Mouse (Mus musculus): Measurements from ENCODE around the gene Muc4. TPM values are rescaled to one million over a fixed set of nuclear protein-coding genes. Genes with fewer than 3 reads are reported as not detected.

The Muc4 gene
- polyA plus RNA-seq, 2 experiments: 0.04 TPM; not detected in 1

DNA sequence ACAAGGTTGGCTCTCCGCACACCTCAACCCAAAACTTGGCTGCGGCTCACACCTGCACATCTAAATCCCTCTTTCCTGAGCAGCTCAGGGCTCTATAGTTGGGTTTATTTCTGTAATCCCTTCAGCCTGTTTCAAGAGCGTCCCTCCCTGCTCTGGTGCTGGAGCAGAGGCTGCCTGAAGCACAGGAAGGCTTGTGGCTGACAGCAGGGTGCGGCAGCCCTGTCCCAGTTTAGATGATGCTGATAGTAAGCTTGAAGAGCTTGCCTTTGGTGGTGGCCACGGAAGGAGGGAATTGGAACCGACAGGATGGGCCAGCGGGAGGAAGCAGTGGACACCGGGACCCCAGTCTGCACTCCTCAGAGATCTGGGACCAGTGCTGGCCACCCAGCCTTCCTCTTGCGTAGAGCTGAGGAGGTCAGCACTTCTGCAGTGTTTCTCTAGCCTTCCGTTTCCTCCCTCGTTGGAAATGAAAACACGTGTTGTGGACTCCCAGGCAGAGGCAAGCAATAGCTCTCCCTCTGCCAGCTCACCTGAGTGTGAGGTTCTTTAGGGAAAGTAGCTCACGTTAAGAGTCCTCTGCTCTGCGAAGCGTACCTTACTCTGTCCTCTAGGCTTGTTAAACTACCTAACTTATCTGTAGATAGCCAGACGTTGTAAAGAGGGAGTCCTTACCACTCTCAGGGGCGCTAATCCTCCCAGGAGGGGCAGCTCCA is 28.4 kb upstream of the Muc4 start:
- DNase-seq (ENCODE audit: low spot score) (no peak), ATAC-seq (ENCODE audit: low FRiP score, low read depth) (no peak)

DNA sequence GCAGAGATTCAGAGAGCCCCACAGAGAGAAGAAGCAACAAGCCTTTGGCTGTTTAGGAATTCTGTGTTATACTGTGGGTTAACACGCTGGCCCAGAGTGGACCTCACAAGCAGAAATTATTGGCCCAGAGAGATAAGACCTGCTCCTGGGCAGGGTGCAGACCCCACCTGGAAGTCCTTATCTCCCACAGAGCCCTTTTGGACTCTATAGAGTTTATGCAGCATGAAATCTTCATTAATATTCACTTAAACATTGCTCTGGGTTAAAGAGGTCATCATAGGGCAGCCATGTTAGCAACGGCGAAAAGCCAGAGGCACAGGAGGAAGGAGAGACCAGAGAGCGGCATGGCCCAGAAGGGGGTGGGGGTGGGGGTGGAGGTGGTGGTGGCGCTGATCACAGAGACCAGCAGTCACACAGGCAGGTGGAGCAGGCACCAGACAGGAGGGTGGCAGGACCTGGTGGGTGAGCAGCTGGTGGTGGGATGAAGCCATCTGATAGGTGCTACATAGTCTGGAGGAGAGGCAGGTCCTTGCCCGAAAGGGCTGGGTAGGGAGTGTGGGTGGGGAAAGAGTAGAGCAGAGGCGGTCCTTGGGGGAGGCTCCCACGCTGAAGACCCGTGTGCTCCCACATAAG is 27.7 kb upstream of the Muc4 start:
- 42% methylated on average over 9 of the region's 9 CpGs for WGBS
- DNase-seq (ENCODE audit: low spot score) (no peak), ATAC-seq (ENCODE audit: low FRiP score, low read depth) (no peak)
- Histone ChIP-seq H3K27me3 (ENCODE audit: control insufficient read depth, insufficient read depth, low read length) (no peaks in the 10 kb centered on the region), H3K27ac (replicated peaks; ENCODE audit: low read depth, low read length) (no peak overlapping the region), H3K36me3 (ENCODE audit: control insufficient read depth, insufficient read depth, low read length) (no peaks in the 10 kb centered on the region), H3K9ac (ENCODE audit: low read depth, low read length, severe bottlenecking) (no peak overlapping the region), H3K4me1 (ENCODE audit: control insufficient read depth, insufficient read depth, low read length) (no peaks in the 10 kb centered on the region), H3K4me3 (replicated peaks; ENCODE audit: low read length) (no peak overlapping the region), H3K9me3 (ENCODE audit: control insufficient read depth, low read length) (no peaks in the 10 kb centered on the region), H3K4me2 (replicated peaks; ENCODE audit: low read depth, low read length, severe bottlenecking) (no peak overlapping the region)
- TF ChIP-seq POLR2A (IDR thresholded peaks at IDR 0.05; ENCODE audit: borderline replicate concordance, extremely low read depth, insufficient read depth, insufficient read length): no peak

More for the DNA sequence above, 28.4 kb upstream of the Muc4 start:
- Histone ChIP-seq H3K36me3 (ENCODE audit: control insufficient read depth, insufficient read depth, low read length) (no peaks in the 10 kb centered on the region), H3K9me3 (ENCODE audit: control insufficient read depth, low read length) (no peaks in the 10 kb centered on the region), H3K27me3 (ENCODE audit: control insufficient read depth, insufficient read depth, low read length) (no peaks in the 10 kb centered on the region), H3K27ac (replicated peaks; ENCODE audit: low read depth, low read length) (no peak overlapping the region), H3K4me2 (replicated peaks; ENCODE audit: low read depth, low read length, severe bottlenecking) (no peak overlapping the region), H3K9ac (ENCODE audit: low read depth, low read length, severe bottlenecking) (no peak overlapping the region), H3K4me3 (replicated peaks; ENCODE audit: low read length) (no peak overlapping the region), H3K4me1 (ENCODE audit: control insufficient read depth, insufficient read depth, low read length) (no peaks in the 10 kb centered on the region)
- WGBS: 52% methylated on average over 17 of the region's 17 CpGs
- no peak for TF ChIP-seq POLR2A (IDR thresholded peaks at IDR 0.05; ENCODE audit: borderline replicate concordance, extremely low read depth, insufficient read depth, insufficient read length)

DNA sequence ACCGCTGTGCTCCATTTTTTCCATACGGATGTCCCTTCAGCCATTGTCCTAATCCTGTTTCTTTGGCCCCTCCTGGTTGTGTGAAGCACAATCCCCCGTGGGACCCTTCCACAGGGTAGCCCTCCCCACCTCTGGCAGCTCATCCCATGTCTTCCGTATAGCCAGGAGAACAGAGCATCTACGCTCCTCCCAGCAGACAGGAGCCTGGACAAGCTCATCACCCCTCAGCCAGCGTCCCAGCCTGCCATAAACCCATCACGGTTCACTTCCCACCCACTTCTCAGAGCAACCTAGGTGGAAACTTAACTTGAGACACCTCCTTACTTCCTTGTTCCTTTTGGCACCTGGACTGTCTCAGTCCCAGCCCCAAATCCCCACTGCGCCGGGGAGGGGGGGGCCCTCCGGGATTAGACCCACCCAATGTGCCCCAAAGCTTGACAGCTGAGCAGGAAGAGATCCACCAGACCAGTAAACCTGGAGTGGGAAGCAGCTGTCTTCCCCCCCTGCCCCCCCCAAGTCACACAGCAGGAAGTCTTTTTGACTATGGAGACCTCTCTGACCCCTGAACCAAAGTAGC is 27.1 kb upstream of the Muc4 start:
- Histone ChIP-seq H3K27ac (replicated peaks; ENCODE audit: low read depth, low read length) (no peak overlapping the region), H3K4me1 (ENCODE audit: control insufficient read depth, insufficient read depth, low read length) (no peaks in the 10 kb centered on the region), H3K36me3 (ENCODE audit: control insufficient read depth, insufficient read depth, low read length) (no peaks in the 10 kb centered on the region), H3K4me2 (replicated peaks; ENCODE audit: low read depth, low read length, severe bottlenecking) (no peak overlapping the region), H3K9me3 (ENCODE audit: control insufficient read depth, low read length) (no peaks in the 10 kb centered on the region), H3K9ac (ENCODE audit: low read depth, low read length, severe bottlenecking) (no peak overlapping the region), H3K4me3 (replicated peaks; ENCODE audit: low read length) (no peak overlapping the region), H3K27me3 (ENCODE audit: control insufficient read depth, insufficient read depth, low read length) (no peaks in the 10 kb centered on the region)
- TF ChIP-seq POLR2A (IDR thresholded peaks at IDR 0.05; ENCODE audit: borderline replicate concordance, extremely low read depth, insufficient read depth, insufficient read length): no peak
- WGBS: 54% methylated on average over 10 of the region's 10 CpGs
- ATAC-seq (ENCODE audit: low FRiP score, low read depth): no peak
- no peak for DNase-seq (ENCODE audit: low spot score)

DNA sequence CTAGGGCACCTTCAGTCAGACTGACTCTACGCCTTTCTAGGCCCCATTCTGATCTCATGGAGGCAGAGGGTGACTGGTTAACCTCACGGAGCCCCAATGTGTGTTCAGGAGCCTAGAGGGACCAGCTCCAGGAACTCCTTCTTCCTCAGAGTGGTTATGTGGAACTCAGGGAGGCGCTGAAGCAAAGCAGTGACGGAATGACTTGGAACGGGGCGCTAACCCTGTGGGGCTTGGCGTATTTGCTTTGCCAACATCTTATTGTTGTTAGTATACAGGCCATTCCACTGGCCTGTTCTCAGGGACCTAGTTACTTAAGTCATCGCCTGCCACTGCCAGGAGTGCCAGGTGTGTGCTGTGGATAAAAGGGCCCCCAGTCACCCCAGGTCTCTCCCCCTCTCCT is 26.6 kb upstream of the Muc4 start:
- Histone ChIP-seq H3K9ac (ENCODE audit: low read depth, low read length, severe bottlenecking) (no peak overlapping the region), H3K27ac (replicated peaks; ENCODE audit: low read depth, low read length) (no peak overlapping the region), H3K27me3 (ENCODE audit: control insufficient read depth, insufficient read depth, low read length) (no peaks in the 10 kb centered on the region), H3K4me2 (replicated peaks; ENCODE audit: low read depth, low read length, severe bottlenecking) (no peak overlapping the region), H3K9me3 (ENCODE audit: control insufficient read depth, low read length) (no peaks in the 10 kb centered on the region), H3K36me3 (ENCODE audit: control insufficient read depth, insufficient read depth, low read length) (no peaks in the 10 kb centered on the region), H3K4me3 (replicated peaks; ENCODE audit: low read length) (no peak overlapping the region), H3K4me1 (ENCODE audit: control insufficient read depth, insufficient read depth, low read length) (no peaks in the 10 kb centered on the region)
- no peak for DNase-seq (ENCODE audit: low spot score)
- no peak for TF ChIP-seq POLR2A (IDR thresholded peaks at IDR 0.05; ENCODE audit: borderline replicate concordance, extremely low read depth, insufficient read depth, insufficient read length)
- no peak for ATAC-seq (ENCODE audit: low FRiP score, low read depth)
- WGBS: 84% methylated on average over 8 of the region's 8 CpGs

DNA sequence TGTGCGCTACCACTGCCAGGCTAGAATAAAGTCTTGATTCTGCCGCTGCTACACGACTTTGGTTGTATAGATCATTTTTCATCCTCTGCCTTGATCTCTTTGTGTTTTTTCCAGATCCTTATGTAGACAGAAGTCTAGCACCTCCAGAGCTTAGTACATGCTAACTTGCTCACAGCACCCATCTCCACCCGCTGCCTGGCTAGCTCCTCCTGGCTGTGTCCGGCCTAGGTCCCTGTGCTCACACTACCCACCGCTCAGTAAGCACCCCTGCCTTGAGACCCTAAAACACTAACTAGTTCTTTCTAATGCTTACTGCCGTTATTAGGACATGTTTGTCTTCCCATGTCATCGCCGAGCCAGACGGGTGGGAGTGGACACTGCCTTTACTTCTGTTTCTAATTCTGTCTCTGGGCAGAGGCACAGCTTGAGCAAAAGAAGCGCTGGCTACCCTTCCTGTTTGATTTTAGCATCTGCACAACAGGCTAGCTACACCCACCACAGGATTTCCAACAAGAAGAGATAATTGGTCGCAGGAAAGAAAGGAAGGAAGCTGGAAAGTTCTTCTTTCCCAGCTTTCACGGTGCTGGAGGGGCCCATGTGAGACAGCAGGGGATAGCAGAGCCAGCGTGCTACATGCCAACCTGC is 25.1 kb upstream of the Muc4 start:
- Histone ChIP-seq H3K27ac (replicated peaks; ENCODE audit: low read depth, low read length) (no peak overlapping the region), H3K4me1 (ENCODE audit: control insufficient read depth, insufficient read depth, low read length) (no peaks in the 10 kb centered on the region), H3K9me3 (ENCODE audit: control insufficient read depth, low read length) (no peaks in the 10 kb centered on the region), H3K36me3 (ENCODE audit: control insufficient read depth, insufficient read depth, low read length) (no peaks in the 10 kb centered on the region), H3K27me3 (ENCODE audit: control insufficient read depth, insufficient read depth, low read length) (peaks cover 5% of the 10 kb centered on the region; the same call in 1 of the 2 replicates), H3K9ac (ENCODE audit: low read depth, low read length, severe bottlenecking) (no peak overlapping the region), H3K4me3 (replicated peaks; ENCODE audit: low read length) (no peak overlapping the region), H3K4me2 (replicated peaks; ENCODE audit: low read depth, low read length, severe bottlenecking) (no peak overlapping the region)
- ATAC-seq (ENCODE audit: low FRiP score, low read depth) (no peak), DNase-seq (ENCODE audit: low spot score) (no peak)
- 59% methylated on average over 14 of the region's 14 CpGs for WGBS
- TF ChIP-seq POLR2A (IDR thresholded peaks at IDR 0.05; ENCODE audit: borderline replicate concordance, extremely low read depth, insufficient read depth, insufficient read length): no peak
